In genomic region chr8:70492664-70493640, GRCm38 (mm10) we compare ENCODE assay signal across 7 mouse cellular contexts. TPM values are rescaled to one million over a fixed set of nuclear protein-coding genes. Genes with fewer than 3 reads are reported as not detected.
A peak's percentile ranks its signal among the peaks of the same experiment; 100 is the strongest.
DNase-seq lines count a peak whose midpoint lies in the region; ATAC-seq and TF ChIP-seq lines count a peak whose summit lies in the region.

Gene Crlf1, plus strand, starts transcription at chr8:70493158.

- ATAC-seq in lung, embryonic 15.5 days (ENCODE audit: borderline replicate concordance, extremely low read depth, low FRiP score, low TSS enrichment), result peak; percentile 16; the same call in 1 of the 2 replicates
- no peak for ATAC-seq in forebrain, embryonic 15.5 days (replicated peaks)
- peak; percentile 20; the same call in 1 of the 2 replicates for ATAC-seq in limb, embryonic 14.5 days (ENCODE audit: low FRiP score, low read depth)
- ATAC-seq in stomach, embryonic 14.5 days (ENCODE audit: insufficient number of reproducible peaks, insufficient read depth, low FRiP score, low read depth), result no peak
- ATAC-seq in erythroid progenitor cell, adult 5-6 weeks (replicated peaks; ENCODE audit: low FRiP score, poor library complexity, severe bottlenecking), result no peak

- peaks cover 97% of the 10 kb centered on the region for H3K27me3 ChIP-seq in lung, embryonic 15.5 days
- H3K27me3 ChIP-seq in forebrain, embryonic 15.5 days, result peaks cover 100% of the 10 kb centered on the region
- peaks cover 70% of the 10 kb centered on the region for H3K27me3 ChIP-seq in limb, embryonic 14.5 days (ENCODE audit: control insufficient read depth, insufficient read depth, low read length)
- H3K27me3 ChIP-seq in stomach, embryonic 14.5 days (ENCODE audit: control insufficient read depth, insufficient read depth, low read length), result peaks cover 95% of the 10 kb centered on the region

- H3K4me3 ChIP-seq in lung, embryonic 15.5 days, result peak within 1 kb of the TSS; percentile 54
- H3K4me3 ChIP-seq in forebrain, embryonic 15.5 days, result peak within 1 kb of the TSS; percentile 41
- H3K4me3 ChIP-seq in limb, embryonic 14.5 days (replicated peaks; ENCODE audit: low read length), result peak within 1 kb of the TSS; percentile 55
- peak within 1 kb of the TSS; percentile 31 for H3K4me3 ChIP-seq in stomach, embryonic 14.5 days (ENCODE audit: low read depth, low read length)

- peaks cover 68% of the 10 kb centered on the region for H3K4me1 ChIP-seq in lung, embryonic 15.5 days
- H3K4me1 ChIP-seq in forebrain, embryonic 15.5 days, result peaks cover 48% of the 10 kb centered on the region
- H3K4me1 ChIP-seq in limb, embryonic 14.5 days (ENCODE audit: control insufficient read depth, insufficient read depth, low read length), result peaks cover 74% of the 10 kb centered on the region
- peaks cover 30% of the 10 kb centered on the region for H3K4me1 ChIP-seq in stomach, embryonic 14.5 days (ENCODE audit: control insufficient read depth, insufficient read depth, low read length)

- WGBS in lung, embryonic 15.5 days, result under 1% methylated on average over 53 of the region's 93 CpGs
- under 1% methylated on average over 83 of the region's 93 CpGs for WGBS in forebrain, embryonic 15.5 days
- WGBS in limb, embryonic 14.5 days, result 0% methylated on average over 33 of the region's 93 CpGs
- WGBS in stomach, embryonic 14.5 days, result 1% methylated on average over 45 of the region's 93 CpGs

- no peaks in the 10 kb centered on the region for H3K36me3 ChIP-seq in lung, embryonic 15.5 days
- H3K36me3 ChIP-seq in forebrain, embryonic 15.5 days, result no peaks in the 10 kb centered on the region
- no peaks in the 10 kb centered on the region for H3K36me3 ChIP-seq in limb, embryonic 14.5 days (ENCODE audit: control insufficient read depth, insufficient read depth, low read length)
- no peaks in the 10 kb centered on the region for H3K36me3 ChIP-seq in stomach, embryonic 14.5 days (ENCODE audit: control insufficient read depth, insufficient read depth, low read length)

- no peaks in the 10 kb centered on the region for H3K9me3 ChIP-seq in lung, embryonic 15.5 days
- no peaks in the 10 kb centered on the region for H3K9me3 ChIP-seq in forebrain, embryonic 15.5 days
- no peaks in the 10 kb centered on the region for H3K9me3 ChIP-seq in limb, embryonic 14.5 days (ENCODE audit: control insufficient read depth, low read length)
- no peaks in the 10 kb centered on the region for H3K9me3 ChIP-seq in stomach, embryonic 14.5 days (ENCODE audit: control insufficient read depth, low read depth, low read length)

- no peak for TF ChIP-seq POLR2A in limb, embryonic 14.5 days (IDR thresholded peaks at IDR 0.05; ENCODE audit: borderline replicate concordance, extremely low read depth, insufficient read depth, insufficient read length)

- peak within 1 kb of the TSS; percentile 97 for H3K27ac ChIP-seq in lung, embryonic 15.5 days
- no peak within 1 kb of the TSS for H3K27ac ChIP-seq in forebrain, embryonic 15.5 days (replicated peaks)
- H3K27ac ChIP-seq in limb, embryonic 14.5 days (replicated peaks; ENCODE audit: low read depth, low read length), result peak within 1 kb of the TSS; percentile 73
- no peak within 1 kb of the TSS for H3K27ac ChIP-seq in stomach, embryonic 14.5 days (ENCODE audit: low read length)

- H3K4me2 ChIP-seq in lung, embryonic 15.5 days, result peak within 1 kb of the TSS; percentile 82
- H3K4me2 ChIP-seq in forebrain, embryonic 15.5 days (replicated peaks), result peak within 1 kb of the TSS; percentile 58
- peak within 1 kb of the TSS; percentile 91 for H3K4me2 ChIP-seq in limb, embryonic 14.5 days (replicated peaks; ENCODE audit: low read depth, low read length, severe bottlenecking)
- H3K4me2 ChIP-seq in stomach, embryonic 14.5 days (replicated peaks; ENCODE audit: low read depth, low read length), result peak within 1 kb of the TSS; percentile 83

- H3K9ac ChIP-seq in lung, embryonic 15.5 days, result peak within 1 kb of the TSS; percentile 63
- H3K9ac ChIP-seq in forebrain, embryonic 15.5 days (replicated peaks), result peak within 1 kb of the TSS; percentile 36
- peak within 1 kb of the TSS; percentile 62 for H3K9ac ChIP-seq in limb, embryonic 14.5 days (ENCODE audit: low read depth, low read length, severe bottlenecking)
- H3K9ac ChIP-seq in stomach, embryonic 14.5 days (replicated peaks; ENCODE audit: low read depth, low read length), result no peak within 1 kb of the TSS

- DNase-seq in lung, postnatal 25 days (ENCODE audit: low spot score), result no peak
- no peak for DNase-seq in limb, embryonic 14.5 days (ENCODE audit: low spot score)
- no peak for DNase-seq in cerebellum, adult 9-11 months

RNA-seq across cellular contexts. Expression of gene Crlf1, which starts in this region (rescaled TPM):
- 181 and 186 TPM in 2 replicates for polyA plus RNA-seq in lung, embryonic 15.5 days (2015; fragmentation: Nextera tagmentation; extraction: Ambion mirVana)
- polyA plus RNA-seq in forebrain, embryonic 15.5 days (2015; fragmentation: Nextera tagmentation; extraction: Ambion mirVana), result 4.3 and 5.3 TPM in 2 replicates
- 98.9 and 127 TPM in 2 replicates for polyA plus RNA-seq in limb, embryonic 14.5 days (2012; rRNA removed)
- 91.5 and 103 TPM in 2 replicates for polyA plus RNA-seq in limb, embryonic 14.5 days (2014; fragmentation: Nextera tagmentation; extraction: Ambion mirVana)
- polyA plus RNA-seq in stomach, embryonic 14.5 days (2014; fragmentation: Nextera tagmentation; extraction: Ambion mirVana), result 1.6 and 1.8 TPM in 2 replicates
- total RNA-seq in erythroid progenitor cell, adult 5-6 weeks (2015; ENCODE audit: low replicate concordance), result not detected in 2 replicates
- total RNA-seq in erythroid progenitor cell, adult 5-6 weeks (2017; ENCODE audit: low replicate concordance), result 1.4 TPM in 1 of 2 replicates, not detected in the other

Comparison
In these comparisons a context has a peak if more than half of its experiments do, and no peak if none do; other contexts are left out.
1. RNA of gene Crlf1 (polyA plus RNA-seq): 181 to 186 TPM in lung, embryonic 15.5 days and 91.5 to 127 TPM in limb, embryonic 14.5 days; 4.3 to 5.3 TPM in forebrain, embryonic 15.5 days and 1.6 to 1.8 TPM in stomach, embryonic 14.5 days; every median in the first group is over 10 times any median in the second.
2. ATAC-seq: peak in lung, embryonic 15.5 days (single experiment) and limb, embryonic 14.5 days (single experiment); none in forebrain, embryonic 15.5 days (single experiment), stomach, embryonic 14.5 days (single experiment) and erythroid progenitor cell, adult 5-6 weeks (single experiment).
3. H3K27ac ChIP-seq: peak in lung, embryonic 15.5 days (single experiment) and limb, embryonic 14.5 days (single experiment); none in forebrain, embryonic 15.5 days (single experiment) and stomach, embryonic 14.5 days (single experiment).
4. Peak in every context shown above with its lines, with median percentiles within 50 percentile points of each other: H3K4me2 ChIP-seq and H3K4me3 ChIP-seq.